Mouse (Mus musculus): ENCODE data around the gene Ogfod2.

The Ogfod2 gene

DNA sequence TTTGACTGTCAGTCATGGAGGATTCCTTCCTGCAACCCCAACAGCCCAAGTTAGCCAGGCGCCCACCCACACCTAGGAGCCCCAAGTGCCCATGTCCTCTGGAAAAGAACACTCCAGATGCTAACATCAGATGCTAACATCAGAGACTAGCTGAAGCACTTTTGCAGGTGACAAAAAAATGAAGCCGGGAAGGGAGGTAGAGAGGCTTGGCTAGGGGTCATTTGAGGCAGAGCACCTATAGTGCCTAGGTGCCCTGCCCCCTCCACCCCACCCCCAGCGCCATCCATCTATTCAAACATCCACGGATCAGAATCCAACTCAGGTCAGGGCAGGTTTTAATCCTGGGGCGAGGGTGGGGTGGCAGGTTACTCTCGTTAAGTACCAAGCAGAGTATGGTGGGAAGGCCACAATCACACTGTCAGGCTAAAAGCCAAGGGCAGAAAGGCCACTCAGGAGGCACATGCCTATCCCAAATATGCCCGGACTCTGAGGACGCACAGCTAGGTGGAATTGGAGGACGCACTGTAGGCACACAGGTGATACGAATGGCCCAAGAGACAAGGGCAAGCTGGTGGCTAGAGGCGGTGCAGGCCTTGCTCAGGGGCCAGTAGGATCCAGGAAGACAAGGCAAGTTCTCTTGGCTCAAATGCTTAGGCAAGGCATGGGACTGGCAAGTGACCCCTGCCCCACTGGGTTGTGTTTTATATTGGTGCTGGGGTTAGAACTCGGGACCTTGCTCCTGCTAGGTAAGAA lies 18.1 kb upstream of the Ogfod2 start:
- ATAC-seq (ENCODE audit: insufficient number of reproducible peaks, low FRiP score, low TSS enrichment), result no peak

- ATAC-seq (ENCODE audit: insufficient number of reproducible peaks, low FRiP score, low TSS enrichment), result peak; percentile 33; the same call in 1 of the 2 replicates
These were observed 17.0 kb upstream of the Ogfod2 start for GRCm38 (mm10) chr5:124095077-124095581.

DNA sequence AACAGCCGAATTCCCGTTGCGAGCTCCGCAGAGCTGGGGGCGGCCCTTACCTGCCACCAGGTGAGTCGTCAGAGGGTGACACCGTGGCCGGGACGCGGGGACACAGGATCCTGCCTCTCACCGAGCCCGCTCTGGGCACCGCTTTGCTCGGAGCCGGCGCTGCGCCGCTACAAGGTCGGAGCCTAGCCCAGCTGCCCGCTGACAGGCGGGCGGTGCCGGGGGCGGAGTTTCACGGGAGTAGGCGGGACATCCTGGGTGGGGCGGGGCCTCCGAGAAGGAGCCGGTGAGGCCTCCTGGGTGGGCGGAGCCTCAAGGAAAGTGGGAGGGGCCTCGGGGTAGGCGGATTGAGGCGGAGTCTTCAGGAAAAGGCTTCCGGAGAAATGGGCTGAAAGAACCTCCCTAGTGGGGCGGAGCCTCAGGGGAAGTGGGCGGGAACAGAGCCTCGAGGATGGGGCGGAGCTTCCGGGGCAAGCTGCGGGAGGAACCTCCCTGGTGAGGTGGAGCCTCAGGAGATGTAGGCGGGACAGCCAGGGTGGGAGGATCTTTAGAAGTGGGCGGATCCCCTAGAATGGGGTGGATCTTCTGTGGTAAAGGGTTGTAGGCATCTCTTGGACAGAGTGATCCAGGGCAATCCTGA lies 16.4 kb upstream of the Ogfod2 start, which contains the start of gene Abcb9:
Gene Abcb9 (minus strand): TSS at position 203 of the 637 bp plus-strand sequence.
- peak; percentile 67 for ATAC-seq (ENCODE audit: insufficient number of reproducible peaks, low FRiP score, low TSS enrichment)

GRCm38 (mm10) chr5:124098923-124099322 lies 13.2 kb upstream of the Ogfod2 start:
- ATAC-seq (ENCODE audit: insufficient number of reproducible peaks, low FRiP score, low TSS enrichment), result no peak

DNA sequence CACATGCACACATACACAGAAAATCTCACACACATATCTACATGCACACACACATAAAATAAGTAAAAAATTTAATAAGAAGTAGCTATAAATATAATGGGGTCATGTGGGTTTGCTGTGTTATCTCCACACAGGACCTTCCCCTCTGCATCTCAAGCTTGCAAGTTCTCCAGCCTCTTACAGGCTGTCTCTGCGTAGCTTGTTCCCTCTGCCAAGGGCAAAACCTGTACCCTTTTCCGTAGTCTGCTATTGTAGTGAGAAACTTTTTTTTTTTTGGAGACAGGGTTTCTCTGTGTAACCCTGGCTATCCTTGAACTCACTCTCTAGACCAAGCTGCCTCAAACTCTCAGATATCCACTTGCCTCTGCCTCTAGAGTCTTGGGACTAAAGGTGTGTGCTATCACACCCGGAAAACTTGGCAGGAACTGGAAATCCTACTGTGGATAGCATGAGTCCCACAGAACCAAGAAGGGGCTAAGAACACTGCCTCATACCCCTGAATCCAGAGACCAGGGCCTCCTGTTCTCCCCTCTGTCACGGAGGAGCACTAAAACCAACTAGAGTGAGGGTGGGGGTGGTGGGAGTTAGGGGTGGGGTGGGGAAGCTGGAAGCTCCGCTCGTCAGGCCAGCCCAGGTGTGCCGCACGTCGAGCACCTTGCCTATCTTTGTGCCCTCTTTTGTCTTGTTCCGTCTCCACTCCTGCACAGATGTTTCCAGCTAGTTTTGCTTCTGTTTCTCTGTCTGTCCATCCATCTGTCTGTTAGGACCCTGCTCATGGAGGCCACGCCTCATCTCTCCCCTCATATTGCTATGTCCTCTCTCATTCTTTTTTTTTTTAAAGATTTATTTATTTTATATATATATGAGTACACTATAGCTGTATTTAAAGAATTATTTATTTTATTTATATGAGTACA lies 11.7 kb upstream of the Ogfod2 start:
- no peak for ATAC-seq (ENCODE audit: insufficient number of reproducible peaks, low FRiP score, low TSS enrichment)

- no peak for ATAC-seq (ENCODE audit: insufficient number of reproducible peaks, low FRiP score, low TSS enrichment)
These were observed 9.8 kb upstream of the Ogfod2 start for GRCm38 (mm10) chr5:124102326-124102725.

DNA sequence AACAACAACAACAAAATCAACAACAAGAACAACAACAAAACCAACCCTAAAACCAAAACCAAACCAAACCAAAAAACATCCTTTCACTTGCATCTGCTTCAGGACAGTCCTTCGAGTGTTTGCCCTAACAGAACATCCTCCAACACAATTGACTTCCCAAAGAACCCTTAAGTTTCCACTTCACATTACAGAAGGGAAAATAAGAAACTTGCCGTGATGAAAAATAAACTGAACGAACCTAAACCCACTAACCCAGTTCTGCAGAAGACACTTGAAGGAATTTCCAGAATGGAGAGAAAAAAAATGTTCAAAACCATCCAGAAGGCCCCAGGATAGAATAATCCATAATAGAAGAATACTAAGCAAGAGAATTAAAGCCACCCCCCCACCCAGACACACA lies 9.1 kb upstream of the Ogfod2 start:
- ATAC-seq (ENCODE audit: insufficient number of reproducible peaks, low FRiP score, low TSS enrichment), result no peak

GRCm38 (mm10) chr5:124103552-124103951 lies 8.5 kb upstream of the Ogfod2 start:
- no peak for ATAC-seq (ENCODE audit: insufficient number of reproducible peaks, low FRiP score, low TSS enrichment)

- 0 out of 2 replicates have a peak, but pooled peaks have one; percentile 17 for ATAC-seq (ENCODE audit: insufficient number of reproducible peaks, low FRiP score, low TSS enrichment)
These were observed 888 bp upstream of the Ogfod2 start for GRCm38 (mm10) chr5:124111077-124111741.

GRCm38 (mm10) chr5:124112531-124112930 lies 434 bp downstream of the Ogfod2 start:
- ATAC-seq (ENCODE audit: insufficient number of reproducible peaks, low FRiP score, low TSS enrichment), result no peak

- no peak for ATAC-seq (ENCODE audit: insufficient number of reproducible peaks, low FRiP score, low TSS enrichment)
These were observed 933 bp downstream of the Ogfod2 start for GRCm38 (mm10) chr5:124113030-124113429.

- no peak for ATAC-seq (ENCODE audit: insufficient number of reproducible peaks, low FRiP score, low TSS enrichment)
These were observed 2.4 kb downstream of the Ogfod2 start for GRCm38 (mm10) chr5:124114276-124115025.

GRCm38 (mm10) chr5:124115531-124115930 lies 3.4 kb downstream of the Ogfod2 start:
- no peak for ATAC-seq (ENCODE audit: insufficient number of reproducible peaks, low FRiP score, low TSS enrichment)

GRCm38 (mm10) chr5:124115990-124116845 lies 4.1 kb downstream of the Ogfod2 start, which contains the start of gene Arl6ip4:
Gene Arl6ip4, plus strand, starts transcription at chr5:124116089.
- ATAC-seq (ENCODE audit: insufficient number of reproducible peaks, low FRiP score, low TSS enrichment), result no peak

DNA sequence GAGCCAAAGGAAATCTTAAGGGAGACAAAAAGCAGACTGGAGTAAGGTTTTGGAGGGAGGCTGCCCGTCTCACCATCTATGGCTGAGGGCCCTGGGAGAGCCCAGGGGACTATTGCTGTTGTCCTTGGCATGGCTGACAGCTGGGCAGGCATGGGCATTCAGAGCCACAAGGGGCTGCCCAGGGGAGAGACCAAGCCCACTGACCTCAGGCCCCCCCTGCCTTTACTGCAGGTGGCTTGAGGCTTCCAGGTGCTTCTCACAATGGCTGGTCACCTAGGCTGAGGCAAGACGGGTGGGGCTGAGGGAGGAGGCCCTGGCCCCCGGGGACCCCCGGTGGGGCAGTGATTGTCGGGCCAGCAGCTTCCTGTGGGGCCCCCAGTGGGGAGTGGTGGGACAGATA lies 7.1 kb downstream of the Ogfod2 start:
- no peak for ATAC-seq (ENCODE audit: insufficient number of reproducible peaks, low FRiP score, low TSS enrichment)

- no peak for ATAC-seq (ENCODE audit: insufficient number of reproducible peaks, low FRiP score, low TSS enrichment)
These were observed 10.3 kb downstream of the Ogfod2 start for GRCm38 (mm10) chr5:124122357-124122756.

GRCm38 (mm10) chr5:124125093-124125492 lies 13.0 kb downstream of the Ogfod2 start:
- ATAC-seq (ENCODE audit: insufficient number of reproducible peaks, low FRiP score, low TSS enrichment), result no peak

- no peak for ATAC-seq (ENCODE audit: insufficient number of reproducible peaks, low FRiP score, low TSS enrichment)
These were observed 22.2 kb downstream of the Ogfod2 start for GRCm38 (mm10) chr5:124134261-124134660.

Data from cerebellum, adult (tissue).